Mouse (Mus musculus): ENCODE data around the gene Zfp512.
"Not testable (repeated sequence)": the region's sequence is repeated elsewhere in the genome, so short reads cannot be mapped to it uniquely, and the experiment has no call there.

Gene Zfp512

GRCm38 (mm10) chr5:31451878-31452561, at the start of gene Zfp512:
Gene Zfp512, plus strand, starts transcription at chr5:31452431.
- peak; percentile 84 to 93 for DNase-seq

GRCm38 (mm10) chr5:31434727-31435126, 17.5 kb upstream of the Zfp512 start:
- DNase-seq, result not testable (repeated sequence)

GRCm38 (mm10) chr5:31451336-31451735, 895 bp upstream of the Zfp512 start:
- DNase-seq, result no peak

GRCm38 (mm10) chr5:31452562-31452878, 289 bp downstream of the Zfp512 start:
- DNase-seq, result no peak

- DNase-seq, result no peak
Observed at GRCm38 (mm10) chr5:31452886-31453410, 717 bp downstream of the Zfp512 start.

GRCm38 (mm10) chr5:31467798-31468197, 15.6 kb downstream of the Zfp512 start:
- no peak for DNase-seq

GRCm38 (mm10) chr5:31469711-31470110, 17.5 kb downstream of the Zfp512 start:
- no peak for DNase-seq

GRCm38 (mm10) chr5:31470334-31470733, 18.1 kb downstream of the Zfp512 start:
- DNase-seq, result peak; percentile 15 to 22

- DNase-seq, result no peak
Observed at GRCm38 (mm10) chr5:31480536-31480935, 28.3 kb downstream of the Zfp512 start.

- DNase-seq, result no peak
Observed at GRCm38 (mm10) chr5:31485440-31485839, 33.2 kb downstream of the Zfp512 start, which contains the start of gene 4930548H24Rik. Gene 4930548H24Rik, plus strand, starts transcription at chr5:31485740.

GRCm38 (mm10) chr5:31487889-31488288, 35.7 kb downstream of the Zfp512 start:
- no peak for DNase-seq

- no peak for DNase-seq
Observed at GRCm38 (mm10) chr5:31489116-31489769, 37.0 kb downstream of the Zfp512 start.

GRCm38 (mm10) chr5:31492031-31492430, 39.8 kb downstream of the Zfp512 start:
- no peak for DNase-seq

GRCm38 (mm10) chr5:31494513-31495297, 42.5 kb downstream of the Zfp512 start, which contains the start of gene Gpn1:
Gene Gpn1, plus strand, starts transcription at chr5:31494741.
- DNase-seq, result peak; percentile 90 to 95

GRCm38 (mm10) chr5:31504843-31505242, 52.6 kb downstream of the Zfp512 start:
- DNase-seq, result no peak

GRCm38 (mm10) chr5:31512481-31512880, 60.2 kb downstream of the Zfp512 start:
- DNase-seq, result no peak

- no peak for DNase-seq
Observed at GRCm38 (mm10) chr5:31520556-31520955, 68.3 kb downstream of the Zfp512 start.

GRCm38 (mm10) chr5:31526354-31527116, 74.3 kb downstream of the Zfp512 start, which contains the start of gene Slc4a1ap:
Gene Slc4a1ap, plus strand, starts transcription at chr5:31526995.
- DNase-seq, result peak; percentile 63 to 81

- DNase-seq, result no peak
Observed at GRCm38 (mm10) chr5:31527117-31527680, 75.0 kb downstream of the Zfp512 start.

- not testable (repeated sequence) for DNase-seq
Observed at GRCm38 (mm10) chr5:31527707-31528106, 75.5 kb downstream of the Zfp512 start, which contains the start of gene Supt7l. Gene Supt7l, minus strand, starts transcription at chr5:31527807.

GRCm38 (mm10) chr5:31528560-31528959, 76.3 kb downstream of the Zfp512 start:
- DNase-seq, result no peak

Measured in cerebellum, adult 18-20 months (tissue).